Mouse (Mus musculus): ENCODE measurements around the gene Stk38. TPM values are rescaled to one million over a fixed set of nuclear protein-coding genes. Genes with fewer than 3 reads are reported as not detected.

Gene Stk38
- polyA plus RNA-seq, 1 experiment from 2014 or later, result 91.6 TPM

GRCm38 (mm10) chr17:28948661-28949060 lies 59.1 kb downstream of the Stk38 start:
- no peak overlapping the region for H3K9ac ChIP-seq (ENCODE audit: low read length)
- H3K36me3 ChIP-seq (ENCODE audit: control insufficient read depth, insufficient read depth, low read length), result no peaks in the 10 kb centered on the region
- WGBS, result 64% methylated on average over 4 of the region's 4 CpGs
- no peak overlapping the region for H3K4me2 ChIP-seq (ENCODE audit: low read length)
- peaks cover 6% of the 10 kb centered on the region; the same call in 1 of the 2 replicates for H3K9me3 ChIP-seq (ENCODE audit: control insufficient read depth, low read length)
- DNase-seq (ENCODE audit: low spot score) (no peak), ATAC-seq (replicated peaks; ENCODE audit: low FRiP score, low TSS enrichment, low read depth) (no peak)
- no peaks in the 10 kb centered on the region for H3K27me3 ChIP-seq (replicated peaks; ENCODE audit: control insufficient read depth, insufficient read depth, low read length)
- H3K4me1 ChIP-seq (replicated peaks; ENCODE audit: control insufficient read depth, insufficient read depth, low read length), result peaks cover 9% of the 10 kb centered on the region
- no peak overlapping the region for H3K27ac ChIP-seq (ENCODE audit: low read depth)
- no peak overlapping the region for H3K4me3 ChIP-seq (ENCODE audit: low read depth, low read length)

GRCm38 (mm10) chr17:28947011-28947939 lies 60.5 kb downstream of the Stk38 start:
- ATAC-seq (replicated peaks; ENCODE audit: low FRiP score, low TSS enrichment, low read depth), result no peak
- 90% methylated on average over 19 of the region's 19 CpGs for WGBS
- Histone ChIP-seq H3K4me3 (ENCODE audit: low read depth, low read length) (no peak overlapping the region), H3K36me3 (ENCODE audit: control insufficient read depth, insufficient read depth, low read length) (no peaks in the 10 kb centered on the region), H3K27me3 (replicated peaks; ENCODE audit: control insufficient read depth, insufficient read depth, low read length) (no peaks in the 10 kb centered on the region), H3K4me2 (ENCODE audit: low read length) (no peak overlapping the region), H3K27ac (ENCODE audit: low read depth) (no peak overlapping the region), H3K9ac (ENCODE audit: low read length) (no peak overlapping the region), H3K4me1 (replicated peaks; ENCODE audit: control insufficient read depth, insufficient read depth, low read length) (peaks cover 5% of the 10 kb centered on the region; the same call in 1 of the 2 replicates), H3K9me3 (ENCODE audit: control insufficient read depth, low read length) (peaks cover 6% of the 10 kb centered on the region; the same call in 1 of the 2 replicates)
- no peak for DNase-seq (ENCODE audit: low spot score)

- Histone ChIP-seq H3K4me1 (replicated peaks; ENCODE audit: control insufficient read depth, insufficient read depth, low read length) (no peaks in the 10 kb centered on the region), H3K4me2 (ENCODE audit: low read length) (no peak overlapping the region), H3K9me3 (ENCODE audit: control insufficient read depth, low read length) (peaks cover 6% of the 10 kb centered on the region; the same call in 1 of the 2 replicates), H3K4me3 (ENCODE audit: low read depth, low read length) (no peak overlapping the region), H3K27me3 (replicated peaks; ENCODE audit: control insufficient read depth, insufficient read depth, low read length) (no peaks in the 10 kb centered on the region), H3K27ac (ENCODE audit: low read depth) (no peak overlapping the region), H3K9ac (ENCODE audit: low read length) (no peak overlapping the region), H3K36me3 (ENCODE audit: control insufficient read depth, insufficient read depth, low read length) (no peaks in the 10 kb centered on the region)
- 90% methylated on average over 7 of the region's 7 CpGs for WGBS
- no peak for ATAC-seq (replicated peaks; ENCODE audit: low FRiP score, low TSS enrichment, low read depth)
- no peak for DNase-seq (ENCODE audit: low spot score)
Observed at GRCm38 (mm10) chr17:28944481-28944880, 63.3 kb downstream of the Stk38 start.

DNA sequence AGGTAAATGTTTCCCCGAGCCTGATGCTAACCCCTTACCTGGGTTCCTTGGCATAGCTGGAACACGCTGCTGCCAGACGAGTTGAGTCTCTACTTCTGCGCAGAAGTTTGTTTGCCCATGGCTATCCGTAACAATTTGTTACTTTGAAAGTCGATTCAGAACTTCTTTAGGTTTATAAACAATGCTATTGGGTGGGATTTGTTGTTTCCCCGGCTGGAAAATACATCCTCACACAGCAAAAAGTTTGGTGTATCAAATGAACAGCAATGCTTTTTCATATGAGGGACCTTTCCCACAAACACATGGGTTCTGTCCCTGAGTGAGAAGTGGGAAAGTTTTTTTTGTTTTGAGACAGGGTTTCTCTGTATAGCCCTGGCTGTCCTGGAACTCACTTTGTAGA lies 64.1 kb downstream of the Stk38 start, which contains the start of gene Pxt1:
Gene Pxt1, minus strand, starts transcription at position 101 of the 400 bp plus-strand sequence.
- no peak within 1 kb of the TSS for H3K9ac ChIP-seq (ENCODE audit: low read length)
- H3K4me1 ChIP-seq (replicated peaks; ENCODE audit: control insufficient read depth, insufficient read depth, low read length), result no peaks in the 10 kb centered on the region
- H3K4me3 ChIP-seq (ENCODE audit: low read depth, low read length), result no peak within 1 kb of the TSS
- H3K27ac ChIP-seq (ENCODE audit: low read depth), result no peak within 1 kb of the TSS
- no peak within 1 kb of the TSS for H3K4me2 ChIP-seq (ENCODE audit: low read length)
- no peak for ATAC-seq (replicated peaks; ENCODE audit: low FRiP score, low TSS enrichment, low read depth)
- no peaks in the 10 kb centered on the region for H3K27me3 ChIP-seq (replicated peaks; ENCODE audit: control insufficient read depth, insufficient read depth, low read length)
- no peaks in the 10 kb centered on the region for H3K36me3 ChIP-seq (ENCODE audit: control insufficient read depth, insufficient read depth, low read length)
- peaks cover 6% of the 10 kb centered on the region; the same call in 1 of the 2 replicates for H3K9me3 ChIP-seq (ENCODE audit: control insufficient read depth, low read length)
- WGBS, result 82% methylated on average over 7 of the region's 7 CpGs
- no peak for DNase-seq (ENCODE audit: low spot score)

DNA sequence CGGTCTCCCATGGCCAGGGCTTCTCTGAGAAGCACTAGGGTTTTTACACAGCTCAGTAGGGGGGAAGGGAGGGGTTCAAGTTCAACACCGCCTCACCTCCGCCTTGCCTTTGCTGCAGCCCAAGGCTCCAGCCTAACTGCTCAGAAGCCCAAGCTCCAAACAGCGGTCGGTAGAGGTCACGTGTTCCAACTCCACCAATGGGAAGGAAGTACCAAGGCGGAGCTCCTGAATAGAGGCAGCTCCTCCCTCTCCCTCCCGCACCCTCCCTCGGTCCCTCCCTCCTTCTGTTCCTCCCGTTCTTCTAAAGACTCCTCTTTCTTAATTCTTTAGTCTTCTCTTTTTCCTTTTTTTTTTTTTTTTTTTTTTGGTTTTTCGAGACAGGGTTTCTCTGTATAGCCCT lies 65.7 kb downstream of the Stk38 start:
- Histone ChIP-seq H3K9ac (ENCODE audit: low read length) (no peak overlapping the region), H3K4me3 (ENCODE audit: low read depth, low read length) (no peak overlapping the region), H3K4me2 (ENCODE audit: low read length) (no peak overlapping the region), H3K4me1 (replicated peaks; ENCODE audit: control insufficient read depth, insufficient read depth, low read length) (no peaks in the 10 kb centered on the region), H3K9me3 (ENCODE audit: control insufficient read depth, low read length) (peaks cover under 1% of the 10 kb centered on the region; the same call in 1 of the 2 replicates), H3K27me3 (replicated peaks; ENCODE audit: control insufficient read depth, insufficient read depth, low read length) (no peaks in the 10 kb centered on the region), H3K36me3 (ENCODE audit: control insufficient read depth, insufficient read depth, low read length) (no peaks in the 10 kb centered on the region), H3K27ac (ENCODE audit: low read depth) (no peak overlapping the region)
- ATAC-seq (replicated peaks; ENCODE audit: low FRiP score, low TSS enrichment, low read depth) (no peak), DNase-seq (ENCODE audit: low spot score) (no peak)
- 73% methylated on average over 10 of the region's 11 CpGs for WGBS

GRCm38 (mm10) chr17:28940776-28941555 lies 66.8 kb downstream of the Stk38 start:
- no peaks in the 10 kb centered on the region for H3K9me3 ChIP-seq (ENCODE audit: control insufficient read depth, low read length)
- H3K27ac ChIP-seq (ENCODE audit: low read depth), result no peak overlapping the region
- no peak for ATAC-seq (replicated peaks; ENCODE audit: low FRiP score, low TSS enrichment, low read depth)
- no peak overlapping the region for H3K4me2 ChIP-seq (ENCODE audit: low read length)
- H3K36me3 ChIP-seq (ENCODE audit: control insufficient read depth, insufficient read depth, low read length), result no peaks in the 10 kb centered on the region
- WGBS, result 92% methylated on average over 25 of the region's 25 CpGs
- DNase-seq (ENCODE audit: low spot score), result no peak
- no peaks in the 10 kb centered on the region for H3K27me3 ChIP-seq (replicated peaks; ENCODE audit: control insufficient read depth, insufficient read depth, low read length)
- no peaks in the 10 kb centered on the region for H3K4me1 ChIP-seq (replicated peaks; ENCODE audit: control insufficient read depth, insufficient read depth, low read length)
- H3K9ac ChIP-seq (ENCODE audit: low read length), result no peak overlapping the region
- H3K4me3 ChIP-seq (ENCODE audit: low read depth, low read length), result no peak overlapping the region

- no peak for DNase-seq (ENCODE audit: low spot score)
Observed at GRCm38 (mm10) chr17:28936622-28937345, 71.0 kb downstream of the Stk38 start.

GRCm38 (mm10) chr17:28936133-28936532 lies 71.7 kb downstream of the Stk38 start:
- no peak overlapping the region for H3K9ac ChIP-seq (ENCODE audit: low read length)
- no peaks in the 10 kb centered on the region for H3K27me3 ChIP-seq (replicated peaks; ENCODE audit: control insufficient read depth, insufficient read depth, low read length)
- H3K36me3 ChIP-seq (ENCODE audit: control insufficient read depth, insufficient read depth, low read length), result no peaks in the 10 kb centered on the region
- 0 out of 2 replicates have a peak, but pooled peaks cover 2% of the 10 kb centered on the region for H3K4me1 ChIP-seq (replicated peaks; ENCODE audit: control insufficient read depth, insufficient read depth, low read length)
- H3K4me2 ChIP-seq (ENCODE audit: low read length), result no peak overlapping the region
- no peaks in the 10 kb centered on the region for H3K9me3 ChIP-seq (ENCODE audit: control insufficient read depth, low read length)
- H3K4me3 ChIP-seq (ENCODE audit: low read depth, low read length), result no peak overlapping the region
- no peak overlapping the region for H3K27ac ChIP-seq (ENCODE audit: low read depth)
- DNase-seq (ENCODE audit: low spot score) (no peak), ATAC-seq (replicated peaks; ENCODE audit: low FRiP score, low TSS enrichment, low read depth) (no peak)
- whole genome bisulfite sequencing, result 88% methylated on average over 7 of the region's 7 CpGs

More at GRCm38 (mm10) chr17:28936622-28937345, 71.0 kb downstream of the Stk38 start:
- H3K27ac ChIP-seq (ENCODE audit: low read depth), result no peak overlapping the region
- WGBS, result 84% methylated on average over 10 of the region's 10 CpGs
- H3K4me3 ChIP-seq (ENCODE audit: low read depth, low read length), result no peak overlapping the region
- H3K4me2 ChIP-seq (ENCODE audit: low read length), result no peak overlapping the region
- no peak overlapping the region for H3K9ac ChIP-seq (ENCODE audit: low read length)
- no peaks in the 10 kb centered on the region for H3K36me3 ChIP-seq (ENCODE audit: control insufficient read depth, insufficient read depth, low read length)
- ATAC-seq (replicated peaks; ENCODE audit: low FRiP score, low TSS enrichment, low read depth), result no peak
- no peaks in the 10 kb centered on the region for H3K27me3 ChIP-seq (replicated peaks; ENCODE audit: control insufficient read depth, insufficient read depth, low read length)
- H3K9me3 ChIP-seq (ENCODE audit: control insufficient read depth, low read length), result no peaks in the 10 kb centered on the region
- 0 out of 2 replicates have a peak, but pooled peaks cover 2% of the 10 kb centered on the region for H3K4me1 ChIP-seq (replicated peaks; ENCODE audit: control insufficient read depth, insufficient read depth, low read length)

Measured in intestine, embryonic 14.5 days (tissue).